Mouse (Mus musculus) kidney, postnatal 25 days (tissue): ENCODE data around the gene Nufip1.

Experiments used
- DNase-seq, 2 experiments: peaks; one replicate each; pipeline ENCODE4 v3.0.0; 2021; ENCODE audit warnings: mixed read lengths in 2 of 2

Gene Nufip1

GRCm38 (mm10) chr14:76110396-76111221, at the start of gene Nufip1, which contains the start of gene Gpalpp1:
Gene Nufip1, plus strand, starts transcription at chr14:76110891.
Gene Gpalpp1, minus strand, starts transcription at chr14:76110760.
- DNase-seq, result peak; percentile 90 to 95

GRCm38 (mm10) chr14:76067237-76067636, 43.5 kb upstream of the Nufip1 start:
- no peak for DNase-seq

GRCm38 (mm10) chr14:76068296-76068695, 42.4 kb upstream of the Nufip1 start:
- no peak for DNase-seq

GRCm38 (mm10) chr14:76069296-76069695, 41.4 kb upstream of the Nufip1 start:
- DNase-seq, result no peak

- DNase-seq, result peak; percentile 53 to 58
Measured at GRCm38 (mm10) chr14:76072626-76073025, 38.1 kb upstream of the Nufip1 start.

- no peak for DNase-seq
Measured at GRCm38 (mm10) chr14:76074206-76074605, 36.5 kb upstream of the Nufip1 start.

- DNase-seq, result no peak
Measured at GRCm38 (mm10) chr14:76075721-76076120, 35.0 kb upstream of the Nufip1 start.

- DNase-seq, result no peak
Measured at GRCm38 (mm10) chr14:76076602-76077001, 34.1 kb upstream of the Nufip1 start.

- peak; percentile 50 to 60 for DNase-seq
Measured at GRCm38 (mm10) chr14:76077088-76077491, 33.6 kb upstream of the Nufip1 start.

- no peak for DNase-seq
Measured at GRCm38 (mm10) chr14:76081451-76081850, 29.2 kb upstream of the Nufip1 start.

- no peak for DNase-seq
Measured at GRCm38 (mm10) chr14:76082086-76082636, 28.5 kb upstream of the Nufip1 start.

- DNase-seq, result no peak
Measured at GRCm38 (mm10) chr14:76084188-76084587, 26.5 kb upstream of the Nufip1 start.

- DNase-seq, result no peak
Measured at GRCm38 (mm10) chr14:76097244-76097643, 13.4 kb upstream of the Nufip1 start.

- peak; percentile 25 to 64 for DNase-seq
Measured at GRCm38 (mm10) chr14:76097815-76098214, 12.9 kb upstream of the Nufip1 start.

GRCm38 (mm10) chr14:76099543-76099942, 11.1 kb upstream of the Nufip1 start:
- no peak for DNase-seq

GRCm38 (mm10) chr14:76115744-76116143, 5.1 kb downstream of the Nufip1 start:
- DNase-seq, result no peak

GRCm38 (mm10) chr14:76118963-76119362, 8.3 kb downstream of the Nufip1 start:
- no peak for DNase-seq

GRCm38 (mm10) chr14:76120472-76120871, 9.8 kb downstream of the Nufip1 start:
- DNase-seq, result no peak

- peak; percentile 48 to 64 for DNase-seq
Measured at GRCm38 (mm10) chr14:76121901-76122662, 11.4 kb downstream of the Nufip1 start.

- DNase-seq, result no peak
Measured at GRCm38 (mm10) chr14:76122663-76123058, 12.0 kb downstream of the Nufip1 start.

- no peak for DNase-seq
Measured at GRCm38 (mm10) chr14:76127311-76127710, 16.6 kb downstream of the Nufip1 start.

GRCm38 (mm10) chr14:76128174-76128573, 17.5 kb downstream of the Nufip1 start:
- DNase-seq, result no peak

GRCm38 (mm10) chr14:76134975-76135374, 24.3 kb downstream of the Nufip1 start:
- no peak for DNase-seq

GRCm38 (mm10) chr14:76145248-76145647, 34.6 kb downstream of the Nufip1 start:
- no peak for DNase-seq
